Mouse (Mus musculus) gastrocnemius, postnatal 25 days (tissue): Measurements from ENCODE around the gene Atp5c1. TPM values are rescaled to one million over a fixed set of nuclear protein-coding genes. Genes with fewer than 3 reads are reported as not detected.
A peak's percentile ranks its signal among the peaks of the same experiment; 100 is the strongest.

Experiments used
- DNase-seq: peaks from one replicate; pipeline ENCODE4 v3.0.0; 2022
- total RNA-seq, 2 experiments: library from RNA; stranded (reverse); gene quantifications; 1 replicate in 1 of 2; 2 replicates in 1 of 2; pipeline ENCODE4 v1.2.3; 2021

The Atp5c1 gene
- total RNA-seq, 2 experiments from 2014 or later, result 828 to 842 TPM

DNA sequence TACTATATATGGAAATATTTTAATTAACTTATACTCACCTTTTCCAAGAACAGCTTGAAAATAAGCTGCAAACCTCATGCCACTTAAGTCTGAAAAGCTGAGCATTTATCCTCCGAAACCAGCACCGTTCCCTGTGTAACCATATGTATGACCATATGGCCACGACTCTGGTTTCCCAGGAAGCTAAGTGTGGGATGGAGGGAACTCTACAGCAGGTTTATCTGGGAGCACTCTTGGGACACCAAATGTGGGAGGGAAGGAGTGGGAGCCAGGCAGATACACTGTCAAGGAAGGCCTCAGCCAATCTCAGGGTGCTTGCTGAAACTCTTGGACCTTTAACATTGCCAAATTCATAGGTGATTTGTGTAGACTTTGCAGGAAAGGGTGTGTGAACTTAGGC, 29.4 kb downstream of the Atp5c1 start:
- no peak for DNase-seq

DNA sequence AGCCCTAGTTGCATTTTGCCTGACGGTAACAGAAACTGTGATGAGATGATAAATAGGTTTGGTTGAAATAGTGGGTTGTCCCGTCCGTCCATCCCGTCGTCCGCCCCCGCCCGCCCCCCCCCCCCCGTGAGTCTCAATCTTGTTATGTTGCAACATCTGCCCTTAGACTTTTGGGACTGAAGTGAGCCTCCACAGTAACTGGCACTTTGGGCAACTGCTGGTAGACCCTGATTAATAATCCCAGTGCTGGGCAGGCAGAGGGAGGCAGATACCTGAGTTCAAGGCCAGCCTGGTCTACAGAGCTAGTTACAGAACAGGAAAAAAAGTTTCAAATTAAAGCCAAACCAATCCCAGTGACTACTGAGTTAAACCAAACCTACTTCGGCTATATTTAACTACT, 30.9 kb downstream of the Atp5c1 start:
- no peak for DNase-seq

DNA sequence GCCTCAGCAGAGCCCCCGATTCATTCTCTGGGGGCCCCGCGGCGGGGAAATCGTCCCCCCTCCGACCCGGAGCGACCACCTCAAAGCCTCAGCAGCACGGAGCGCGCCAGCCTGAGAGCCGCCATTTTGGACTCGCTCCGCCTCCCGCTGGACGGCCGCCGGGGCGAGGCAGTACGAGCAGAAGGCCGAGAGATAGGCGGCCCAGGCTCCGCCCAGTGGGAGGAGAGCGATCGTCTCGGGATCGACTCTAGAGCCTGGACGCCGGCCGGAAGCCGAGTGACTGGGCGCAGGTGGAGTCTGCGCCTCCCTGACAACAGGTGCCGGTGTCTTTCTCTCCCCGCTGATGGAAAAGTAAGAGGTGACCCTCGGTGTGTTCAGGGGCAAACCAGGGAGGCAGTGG, 31.8 kb downstream of the Atp5c1 start, which contains the start of gene Taf3:
Taf3 (minus strand) TSS at position 136 of the 400 bp plus-strand sequence.
- DNase-seq, result peak; percentile 93

DNA sequence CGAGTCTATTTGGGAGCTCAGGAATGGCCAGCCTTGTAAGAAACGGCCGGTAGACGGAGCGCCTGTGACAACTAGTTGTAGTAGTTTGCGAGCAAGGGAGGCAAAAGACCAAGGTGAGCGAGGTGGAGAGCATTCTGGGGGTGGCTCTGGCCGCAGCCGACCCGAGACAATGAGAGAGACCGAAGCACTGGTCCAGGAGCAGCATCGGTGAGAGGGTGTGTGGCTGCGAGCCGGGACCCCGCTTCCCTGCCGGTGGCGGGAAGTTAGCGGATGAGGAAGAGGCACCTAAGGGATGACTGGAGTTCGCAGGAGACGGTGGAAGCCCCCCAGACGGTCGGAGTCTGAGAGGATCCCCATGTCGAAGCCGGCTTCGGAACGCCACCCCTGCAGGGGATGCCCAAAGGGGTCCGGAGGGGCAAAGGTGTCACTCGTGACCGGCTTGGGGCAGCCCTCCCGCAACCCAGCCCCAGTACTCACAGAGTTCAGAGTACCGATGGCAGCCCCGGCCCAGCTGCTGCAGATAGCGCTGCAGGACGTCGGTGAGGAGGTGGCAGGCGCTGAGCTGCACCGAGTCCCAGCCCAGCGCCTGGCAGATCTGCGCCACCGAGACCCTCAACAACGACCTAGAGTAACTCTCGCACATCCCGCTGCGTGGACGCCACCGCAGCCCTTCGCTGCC, 32.4 kb downstream of the Atp5c1 start:
- DNase-seq, result no peak

DNA sequence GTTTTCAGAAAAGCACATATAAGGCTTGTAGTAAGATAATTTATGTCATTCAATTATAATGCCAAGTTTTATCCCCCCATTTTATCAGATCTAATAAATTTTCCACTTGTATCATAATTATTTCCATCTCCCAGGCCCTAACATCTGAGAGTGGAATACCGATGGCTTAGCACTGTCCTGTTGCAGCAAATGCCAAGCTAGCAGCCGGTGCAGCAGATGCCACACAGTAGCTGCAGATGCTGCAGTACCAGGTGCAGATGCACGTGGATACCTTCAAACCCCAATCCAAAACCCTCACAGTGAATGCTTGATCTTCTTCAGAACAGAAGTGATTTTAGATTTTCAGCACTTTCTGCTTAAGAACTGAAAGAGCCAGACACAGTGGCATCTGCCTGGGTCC, 45.3 kb downstream of the Atp5c1 start:
- DNase-seq, result no peak

DNA sequence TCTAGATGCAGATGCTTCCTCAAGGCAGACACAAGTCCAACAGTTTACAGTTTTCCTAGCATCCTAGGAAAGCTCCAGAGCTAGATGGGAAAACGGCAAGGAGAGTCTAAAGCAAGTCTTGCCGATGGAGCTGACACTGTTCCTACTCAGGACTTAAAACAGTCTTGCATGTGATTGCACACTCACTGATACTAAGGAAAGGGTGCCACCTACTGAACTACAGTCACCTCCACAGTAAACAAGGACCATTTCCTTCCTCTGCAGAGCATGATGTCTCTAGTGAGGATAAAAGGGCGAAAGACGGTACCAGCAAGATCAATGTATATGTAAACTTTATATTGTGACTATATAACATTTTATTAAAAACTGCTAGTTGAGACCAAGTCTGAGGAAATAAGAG, 46.6 kb downstream of the Atp5c1 start:
- DNase-seq, result no peak

DNA sequence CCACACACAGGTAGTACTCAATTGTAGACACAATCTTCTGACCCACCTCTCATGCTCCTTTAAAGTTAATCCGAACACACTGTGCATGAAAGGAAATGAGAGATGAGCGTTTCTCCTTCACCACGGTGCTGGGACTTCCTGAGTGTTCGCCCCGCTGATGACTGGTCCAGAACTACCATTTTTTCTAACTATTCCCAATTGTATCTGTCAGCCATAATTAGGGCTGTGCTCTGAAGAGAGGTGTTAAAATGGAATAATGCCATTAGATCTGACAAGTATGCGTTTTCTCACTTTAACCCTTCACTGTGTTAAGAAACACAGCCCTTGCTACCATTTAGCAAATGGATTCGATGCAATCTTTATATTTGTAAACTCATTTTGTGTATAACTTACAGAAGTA, 50.6 kb downstream of the Atp5c1 start:
- DNase-seq, result no peak

DNA sequence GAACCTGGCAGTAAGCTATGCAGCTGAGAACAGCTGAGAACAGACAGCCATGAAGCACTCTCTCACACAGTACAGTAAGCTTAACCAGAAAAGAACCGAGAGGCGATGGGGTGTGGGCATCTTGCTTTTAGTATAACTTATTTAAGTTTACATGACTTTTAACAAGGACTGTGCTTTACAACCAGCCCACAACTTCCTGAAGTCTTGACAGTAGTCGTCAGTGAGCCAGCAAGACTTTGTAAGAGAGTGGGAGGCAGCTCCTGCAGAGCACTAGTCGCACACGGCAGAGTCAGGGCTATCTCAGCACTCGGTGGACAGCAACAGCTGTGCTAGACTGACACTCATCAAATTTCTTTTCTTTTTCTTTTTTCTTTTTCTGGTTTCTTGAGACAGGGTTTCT, 56.0 kb downstream of the Atp5c1 start:
- no peak for DNase-seq

DNA sequence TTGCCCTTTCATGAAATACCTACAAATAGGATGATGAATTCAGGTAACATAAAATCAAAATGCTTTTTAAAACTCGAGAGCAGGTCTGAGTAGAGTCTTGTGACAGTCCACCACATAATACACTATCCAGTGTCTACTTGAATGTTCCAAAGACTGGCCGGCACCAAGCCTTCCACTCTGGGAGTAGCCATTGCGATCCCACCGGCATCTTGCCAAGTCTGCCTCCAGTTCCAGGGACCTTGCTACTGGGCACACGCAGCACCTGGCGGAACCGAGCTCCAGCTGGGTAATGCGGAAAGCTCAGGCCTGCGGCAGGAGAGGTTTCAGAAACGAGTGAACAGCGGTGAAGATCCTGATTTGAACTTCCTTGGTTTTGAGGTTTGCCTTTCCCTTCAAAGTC, 59.0 kb downstream of the Atp5c1 start:
- DNase-seq, result no peak

DNA sequence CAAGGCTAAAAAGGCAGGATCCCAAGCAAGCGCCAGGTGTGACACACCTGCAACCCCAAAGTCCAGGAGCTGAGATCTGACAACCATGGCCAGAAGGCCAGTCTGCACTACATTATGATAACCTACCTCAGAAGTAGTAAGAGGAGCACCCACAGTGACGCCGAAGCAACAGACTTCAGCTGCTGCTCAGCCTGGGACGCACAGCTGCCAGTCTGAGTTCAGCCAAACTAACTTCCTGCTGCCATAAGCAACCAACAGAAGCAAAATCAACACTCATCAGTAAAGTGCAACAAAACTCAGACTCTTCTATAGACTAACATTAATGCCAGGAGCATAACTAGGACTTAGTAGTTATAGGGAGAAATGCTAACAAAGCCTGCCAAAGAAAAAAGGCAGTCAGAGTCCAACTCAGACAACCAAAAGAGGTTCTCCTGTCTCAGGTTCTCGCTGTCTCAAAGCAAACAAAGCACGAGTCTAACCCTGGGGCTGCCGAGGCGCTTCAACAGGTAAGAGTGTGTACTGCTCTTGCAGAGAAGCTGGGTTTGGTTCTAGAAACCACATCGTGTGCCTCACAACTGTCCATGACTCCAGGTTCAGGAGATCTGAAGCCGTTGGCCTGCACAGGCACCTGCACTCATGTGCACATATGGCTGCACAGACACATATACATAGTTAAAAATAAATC, 65.2 kb downstream of the Atp5c1 start:
- no peak for DNase-seq

DNA sequence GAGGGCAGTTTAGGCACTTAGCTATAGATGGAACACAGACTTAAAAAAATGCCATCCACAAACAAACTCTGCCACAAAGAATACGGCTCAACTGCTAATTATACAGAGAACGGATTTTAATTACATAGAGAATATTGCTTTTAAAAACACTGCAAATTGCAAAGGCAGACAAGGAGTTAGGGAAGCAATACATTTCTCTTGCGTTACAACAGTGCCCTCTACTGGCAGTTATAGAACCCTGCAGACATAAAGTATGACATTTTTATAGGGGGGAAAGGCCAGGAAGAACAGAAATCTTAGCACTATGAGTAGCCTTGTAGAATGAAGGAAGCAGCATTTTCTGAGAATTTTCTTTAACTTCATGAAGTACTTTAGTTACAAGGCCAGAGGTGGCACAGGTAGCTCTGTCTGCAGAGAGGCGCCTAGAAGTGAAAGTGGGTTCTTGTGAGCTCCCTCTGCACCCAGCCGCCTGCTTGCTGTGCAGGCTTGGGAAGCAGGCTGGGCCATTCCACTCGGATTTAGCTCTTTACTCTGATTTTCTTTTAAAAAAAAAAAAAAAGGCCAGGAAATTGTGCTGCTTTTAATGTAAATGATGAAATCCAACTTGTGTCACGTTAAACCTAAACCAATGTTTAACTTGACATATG, 69.9 kb downstream of the Atp5c1 start:
- DNase-seq, result no peak

DNA sequence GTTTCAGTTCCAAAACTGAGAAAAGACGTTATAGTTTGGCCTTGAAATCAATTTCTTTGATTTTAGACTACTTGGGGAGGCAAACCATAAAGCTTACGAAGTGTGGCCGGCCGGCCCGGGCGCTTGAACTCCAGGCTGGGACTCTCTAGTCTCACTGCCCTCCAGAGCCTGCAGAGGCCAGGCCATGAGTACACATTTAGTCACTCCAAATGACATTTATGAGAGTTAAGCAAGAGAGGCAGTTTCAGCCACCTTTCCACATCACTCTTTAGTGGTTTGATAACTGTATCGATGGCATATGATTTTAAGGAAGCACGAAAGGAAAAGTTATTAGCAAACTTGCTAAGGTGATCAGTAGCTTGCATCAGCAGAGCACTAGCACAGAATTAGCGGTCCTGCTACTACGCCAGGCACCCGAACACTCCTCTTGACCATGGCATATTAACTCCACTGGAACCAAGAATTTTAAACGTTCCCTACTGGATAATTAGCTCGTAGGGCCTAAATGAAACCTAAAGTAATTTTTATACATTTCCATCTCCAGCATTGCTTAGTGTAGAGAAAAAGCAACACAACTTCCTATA, 70.5 kb downstream of the Atp5c1 start:
- no peak for DNase-seq

DNA sequence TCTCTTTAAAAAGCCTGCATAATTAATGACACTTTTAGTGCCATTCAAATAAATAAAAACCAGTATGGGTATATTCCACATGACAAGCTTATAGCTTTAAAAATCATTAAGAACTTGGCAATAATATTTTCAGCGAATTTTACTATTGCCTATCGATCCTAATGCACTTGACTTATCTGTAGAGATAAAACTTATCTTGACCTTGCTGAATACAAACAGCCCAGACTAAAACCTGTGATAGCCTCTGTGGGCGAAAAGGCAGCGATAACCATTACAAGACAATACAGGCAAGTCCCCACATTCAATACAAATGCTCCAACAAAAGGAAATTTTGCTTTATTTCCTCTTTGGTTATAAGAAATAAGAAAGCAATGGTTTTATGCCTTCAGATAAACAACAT, 71.7 kb downstream of the Atp5c1 start:
- DNase-seq, result no peak

Other genes with a start within 250 kb of the Atp5c1 start
- gene 4930412O13Rik, start 199.3 kb downstream of the Atp5c1 start, total RNA-seq, result not detected
- gene 9230102O04Rik, start 191.0 kb downstream of the Atp5c1 start, total RNA-seq, result not detected
- under 1 TPM; 0.43 to 0.54 TPM for gene Gata3, start 190.5 kb downstream of the Atp5c1 start, total RNA-seq
- gene Taf3, start 31.9 kb downstream of the Atp5c1 start, total RNA-seq, result 1 to 10 TPM; 6.4 to 7.6 TPM
- gene Kin, start 83 bp upstream of the Atp5c1 start, total RNA-seq, result 1 to 10 TPM; 5.0 to 6.1 TPM
- gene Itih2, start 50.9 kb upstream of the Atp5c1 start, total RNA-seq, result under 1 TPM; 0.36 to 0.67 TPM
- gene Itih5, start 73.1 kb upstream of the Atp5c1 start, total RNA-seq, result 10 to 100 TPM; 16.3 to 17.4 TPM